Mouse (Mus musculus) midbrain, embryonic 13.5 days (tissue): ENCODE data around the gene Hils1. TPM values are rescaled to one million over a fixed set of nuclear protein-coding genes. Genes with fewer than 3 reads are reported as not detected.
A peak's percentile ranks its signal among the peaks of the same experiment; 100 is the strongest.

Source experiments
- ATAC-seq: fragments of 200-750 bp; cut with Nextera tagmentation; 2 replicates; pipeline ENCODE4 v1.8.0; 2017; ENCODE audit warnings: mild to moderate bottlenecking, moderate TSS enrichment, moderate library complexity
- H3K27ac ChIP-seq: fragments of 300-500 bp; sonication (generic); 2 replicates; pipeline ENCODE4 v1.5.1; 2015; ENCODE audit warnings: inconsistent platforms, mild to moderate bottlenecking, moderate library complexity
- H3K27me3 ChIP-seq: fragments of 300-500 bp; sonication (generic); 2 replicates; pipeline ENCODE4 v1.6.1; 2015; ENCODE audit warnings: mild to moderate bottlenecking, inconsistent platforms
- H3K36me3 ChIP-seq: fragments of 300-500 bp; sonication (generic); 2 replicates; pipeline ENCODE4 v1.6.1; 2015; ENCODE audit warnings: mild to moderate bottlenecking, inconsistent platforms
- H3K4me1 ChIP-seq: fragments of 300-500 bp; sonication (generic); replicated peaks from 2 replicates; pipeline ENCODE4 v1.6.1; 2015; ENCODE audit warnings: inconsistent platforms
- H3K4me2 ChIP-seq: fragments of 300-500 bp; sonication (generic); replicated peaks from 2 replicates; pipeline ENCODE4 v1.6.1; 2015; ENCODE audit warnings: moderate library complexity, mild to moderate bottlenecking, inconsistent platforms
- H3K4me3 ChIP-seq: fragments of 300-500 bp; sonication (generic); replicated peaks from 2 replicates; pipeline ENCODE4 v1.5.1; 2015; ENCODE audit warnings: mild to moderate bottlenecking, inconsistent platforms
- H3K9ac ChIP-seq: fragments of 300-500 bp; sonication (generic); replicated peaks from 2 replicates; pipeline ENCODE4 v1.6.1; 2015; ENCODE audit warnings: mild to moderate bottlenecking, inconsistent platforms
- H3K9me3 ChIP-seq: fragments of 300-500 bp; sonication (generic); 2 replicates; pipeline ENCODE4 v1.6.1; 2016; ENCODE audit warnings: mild to moderate bottlenecking, inconsistent platforms
- WGBS: fragments of 180-500 bp; shearing (Covaris S2); methylation state at CpG from one replicate; pipeline ENCODE4 v1.1.7; 2015; 5-methylcytosine and 5-hydroxymethylcytosine counted together
- polyA plus RNA-seq: library from polyadenylated mRNA; unstranded; fragments of >200 nt; fragmentation: Nextera tagmentation; extraction: Ambion mirVana; gene quantifications from 2 replicates; pipeline ENCODE4 v1.2.1, GENCODE M21; 2015

Hils1 gene
- polyA plus RNA-seq, 1 experiment from 2014 or later: not detected

- under 1% methylated on average over 99 of the region's 99 CpGs for WGBS
- peaks cover 69% of the 10 kb centered on the region for H3K4me1 ChIP-seq
Observed at GRCm38 (mm10) chr11:94991641-94992479, 24.5 kb downstream of the Hils1 start.

GRCm38 (mm10) chr11:94992480-94992753 lies 25.0 kb downstream of the Hils1 start:
- Histone ChIP-seq H3K27me3 (no peaks in the 10 kb centered on the region), H3K9ac (peak overlapping the region; percentile 98), H3K4me3 (peak overlapping the region; percentile 87), H3K4me2 (peak overlapping the region; percentile 99), H3K4me1 (peaks cover 75% of the 10 kb centered on the region), H3K36me3 (peaks cover 28% of the 10 kb centered on the region), H3K27ac (peak overlapping the region; percentile 95), H3K9me3 (no peaks in the 10 kb centered on the region)
- 0% methylated on average over 20 of the region's 20 CpGs for WGBS
- no peak for ATAC-seq

More at GRCm38 (mm10) chr11:94991641-94992479, 24.5 kb downstream of the Hils1 start:
- H3K36me3 ChIP-seq: peaks cover 23% of the 10 kb centered on the region
- peak overlapping the region; percentile 99 for H3K4me2 ChIP-seq
- peak; percentile 19 for ATAC-seq
- H3K27me3 ChIP-seq: no peaks in the 10 kb centered on the region
- no peaks in the 10 kb centered on the region for H3K9me3 ChIP-seq
- H3K9ac ChIP-seq: peak overlapping the region; percentile 98
- peak overlapping the region; percentile 95 for H3K27ac ChIP-seq
- peak overlapping the region; percentile 87 for H3K4me3 ChIP-seq

GRCm38 (mm10) chr11:94992754-94993606 lies 25.6 kb downstream of the Hils1 start:
- peak overlapping the region; percentile 99 for H3K4me2 ChIP-seq
- peak overlapping the region; percentile 98 for H3K9ac ChIP-seq
- H3K36me3 ChIP-seq: peaks cover 34% of the 10 kb centered on the region
- H3K9me3 ChIP-seq: no peaks in the 10 kb centered on the region
- no peaks in the 10 kb centered on the region for H3K27me3 ChIP-seq
- ATAC-seq: no peak
- WGBS: 1% methylated on average over 22 of the region's 22 CpGs
- peak overlapping the region; percentile 87 for H3K4me3 ChIP-seq
- H3K27ac ChIP-seq: peak overlapping the region; percentile 21; the same call in 1 of the 2 replicates
- H3K4me1 ChIP-seq: peaks cover 78% of the 10 kb centered on the region

- peak overlapping the region; percentile 87 for H3K4me3 ChIP-seq
- H3K9ac ChIP-seq: peak overlapping the region; percentile 98
- peaks cover 79% of the 10 kb centered on the region for H3K4me1 ChIP-seq
- H3K36me3 ChIP-seq: peaks cover 47% of the 10 kb centered on the region
- 52% methylated on average over 10 of the region's 10 CpGs for WGBS
- ATAC-seq: no peak
- H3K27ac ChIP-seq: no peak overlapping the region; the same call in 1 of the 2 replicates
- no peaks in the 10 kb centered on the region for H3K27me3 ChIP-seq
- peak overlapping the region; percentile 99 for H3K4me2 ChIP-seq
- H3K9me3 ChIP-seq: no peaks in the 10 kb centered on the region
Observed at GRCm38 (mm10) chr11:94994208-94994814, 26.9 kb downstream of the Hils1 start.

GRCm38 (mm10) chr11:94994947-94995772 lies 27.8 kb downstream of the Hils1 start:
- peaks cover 79% of the 10 kb centered on the region for H3K4me1 ChIP-seq
- H3K27ac ChIP-seq: no peak overlapping the region
- H3K9me3 ChIP-seq: no peaks in the 10 kb centered on the region
- H3K27me3 ChIP-seq: no peaks in the 10 kb centered on the region
- peak overlapping the region; percentile 98 for H3K9ac ChIP-seq
- H3K4me2 ChIP-seq: peak overlapping the region; percentile 99
- H3K4me3 ChIP-seq: peak overlapping the region; percentile 87
- 90% methylated on average over 11 of the region's 11 CpGs for WGBS
- peaks cover 56% of the 10 kb centered on the region for H3K36me3 ChIP-seq
- no peak for ATAC-seq

GRCm38 (mm10) chr11:94996101-94996500 lies 28.7 kb downstream of the Hils1 start:
- no peak for ATAC-seq
- H3K4me2 ChIP-seq: peak overlapping the region; percentile 99
- peaks cover 62% of the 10 kb centered on the region for H3K36me3 ChIP-seq
- H3K9me3 ChIP-seq: no peaks in the 10 kb centered on the region
- H3K4me1 ChIP-seq: peaks cover 83% of the 10 kb centered on the region
- 91% methylated on average over 8 of the region's 8 CpGs for WGBS
- peak overlapping the region; percentile 98; the same call in 1 of the 2 replicates for H3K9ac ChIP-seq
- no peak overlapping the region for H3K27ac ChIP-seq
- peak overlapping the region; percentile 87; the same call in 1 of the 2 replicates for H3K4me3 ChIP-seq
- H3K27me3 ChIP-seq: no peaks in the 10 kb centered on the region

GRCm38 (mm10) chr11:94996984-94997383 lies 29.6 kb downstream of the Hils1 start:
- Histone ChIP-seq H3K4me2 (no peak overlapping the region), H3K9me3 (no peaks in the 10 kb centered on the region), H3K27me3 (no peaks in the 10 kb centered on the region), H3K27ac (no peak overlapping the region), H3K36me3 (peaks cover 70% of the 10 kb centered on the region), H3K4me3 (no peak overlapping the region), H3K9ac (no peak overlapping the region), H3K4me1 (peaks cover 88% of the 10 kb centered on the region)
- no peak for ATAC-seq
- WGBS: 91% methylated on average over 6 of the region's 6 CpGs

- peaks cover 76% of the 10 kb centered on the region for H3K36me3 ChIP-seq
- WGBS: 75% methylated on average over 5 of the region's 5 CpGs
Observed at GRCm38 (mm10) chr11:94997596-94997995, 30.2 kb downstream of the Hils1 start.

GRCm38 (mm10) chr11:94998041-94998531 lies 30.7 kb downstream of the Hils1 start:
- no peaks in the 10 kb centered on the region for H3K9me3 ChIP-seq
- H3K36me3 ChIP-seq: peaks cover 81% of the 10 kb centered on the region
- H3K9ac ChIP-seq: no peak overlapping the region; the same call in 1 of the 2 replicates
- no peaks in the 10 kb centered on the region for H3K27me3 ChIP-seq
- H3K4me3 ChIP-seq: no peak overlapping the region
- ATAC-seq: no peak
- 0 out of 2 replicates have a peak overlapping the region, but pooled peaks have one; percentile 19 for H3K27ac ChIP-seq
- no peak overlapping the region for H3K4me2 ChIP-seq
- 80% methylated on average over 16 of the region's 16 CpGs for WGBS
- peaks cover 77% of the 10 kb centered on the region for H3K4me1 ChIP-seq

More at GRCm38 (mm10) chr11:94997596-94997995, 30.2 kb downstream of the Hils1 start:
- Histone ChIP-seq H3K9me3 (no peaks in the 10 kb centered on the region), H3K27me3 (no peaks in the 10 kb centered on the region), H3K4me2 (no peak overlapping the region), H3K4me1 (peaks cover 82% of the 10 kb centered on the region), H3K27ac (0 out of 2 replicates have a peak overlapping the region, but pooled peaks have one; percentile 19), H3K9ac (0 out of 2 replicates have a peak overlapping the region, but pooled peaks have one; percentile 39), H3K4me3 (no peak overlapping the region)
- no peak for ATAC-seq

GRCm38 (mm10) chr11:95000128-95000527 lies 32.7 kb downstream of the Hils1 start:
- no peaks in the 10 kb centered on the region for H3K9me3 ChIP-seq
- H3K27me3 ChIP-seq: no peaks in the 10 kb centered on the region
- peak overlapping the region; percentile 87 for H3K27ac ChIP-seq
- 79% methylated on average over 8 of the region's 8 CpGs for WGBS
- no peak for ATAC-seq
- H3K4me3 ChIP-seq: no peak overlapping the region
- H3K4me2 ChIP-seq: no peak overlapping the region
- peaks cover 66% of the 10 kb centered on the region for H3K4me1 ChIP-seq
- peak overlapping the region; percentile 54 for H3K9ac ChIP-seq
- H3K36me3 ChIP-seq: peaks cover 94% of the 10 kb centered on the region

- Histone ChIP-seq H3K36me3 (peaks cover 95% of the 10 kb centered on the region), H3K4me3 (no peak overlapping the region), H3K27ac (peak overlapping the region; percentile 87), H3K4me2 (peak overlapping the region; percentile 22; the same call in 1 of the 2 replicates), H3K27me3 (no peaks in the 10 kb centered on the region), H3K9me3 (no peaks in the 10 kb centered on the region), H3K4me1 (peaks cover 64% of the 10 kb centered on the region), H3K9ac (peak overlapping the region; percentile 54)
- WGBS: 51% methylated on average over 4 of the region's 4 CpGs
- no peak; the same call in 1 of the 2 replicates for ATAC-seq
Observed at GRCm38 (mm10) chr11:95000548-95000947, 33.2 kb downstream of the Hils1 start.
